Mouse (Mus musculus) heart, adult 8-10 months (tissue): Measurements from ENCODE around the gene Ndufs1. TPM values are rescaled to one million over a fixed set of nuclear protein-coding genes. Genes with fewer than 3 reads are reported as not detected.
"Not testable (repeated sequence)": the region's sequence is repeated elsewhere in the genome, so short reads cannot be mapped to it uniquely, and the experiment has no call there.

Experiments used
- DNase-seq: peaks from one replicate; pipeline ENCODE4 v3.0.0; 2022; ENCODE audit warnings: low spot score
- total RNA-seq, 4 experiments: library from RNA; stranded (reverse); gene quantifications; 2 replicates each; pipeline ENCODE4 v1.2.4; 2022

Gene Ndufs1
- 100 to 1,000 TPM; 786 to 841 (median 811) TPM for total RNA-seq

GRCm38 (mm10) chr1:63176604-63177421, at the start of gene Ndufs1, which contains the start of gene Eef1b2:
Gene Ndufs1 (minus strand): TSS chr1:63176833.
Gene Eef1b2 (plus strand): TSS chr1:63176825.
- DNase-seq: peak; percentile 99

- DNase-seq: no peak
These were observed 49.3 kb upstream of the Ndufs1 start for GRCm38 (mm10) chr1:63225890-63226289.

GRCm38 (mm10) chr1:63225009-63225408, 48.4 kb upstream of the Ndufs1 start:
- DNase-seq: no peak

GRCm38 (mm10) chr1:63219277-63219676, 42.6 kb upstream of the Ndufs1 start:
- DNase-seq: no peak

GRCm38 (mm10) chr1:63214631-63215030, 38.0 kb upstream of the Ndufs1 start:
- no peak for DNase-seq

- DNase-seq: no peak
These were observed 37.6 kb upstream of the Ndufs1 start, which contains the start of gene Gpr1 for GRCm38 (mm10) chr1:63214271-63214558. Gene Gpr1 (minus strand): TSS chr1:63214543.

GRCm38 (mm10) chr1:63213478-63214270, 37.0 kb upstream of the Ndufs1 start:
- DNase-seq: no peak

- DNase-seq: no peak
These were observed 33.4 kb upstream of the Ndufs1 start for GRCm38 (mm10) chr1:63209861-63210529.

- no peak for DNase-seq
These were observed 31.0 kb upstream of the Ndufs1 start for GRCm38 (mm10) chr1:63207607-63208006.

GRCm38 (mm10) chr1:63204660-63205394, 28.2 kb upstream of the Ndufs1 start:
- DNase-seq: no peak

GRCm38 (mm10) chr1:63203950-63204659, 27.5 kb upstream of the Ndufs1 start:
- DNase-seq: no peak

- DNase-seq: no peak
These were observed 26.8 kb upstream of the Ndufs1 start for GRCm38 (mm10) chr1:63203471-63203870.

GRCm38 (mm10) chr1:63201672-63202071, 25.0 kb upstream of the Ndufs1 start:
- no peak for DNase-seq

GRCm38 (mm10) chr1:63200322-63200721, 23.7 kb upstream of the Ndufs1 start:
- DNase-seq: no peak

GRCm38 (mm10) chr1:63199387-63199786, 22.8 kb upstream of the Ndufs1 start:
- no peak for DNase-seq

- no peak for DNase-seq
These were observed 19.3 kb upstream of the Ndufs1 start for GRCm38 (mm10) chr1:63195848-63196512.

- DNase-seq: no peak
These were observed 15.9 kb upstream of the Ndufs1 start for GRCm38 (mm10) chr1:63192306-63193065.

- DNase-seq: no peak
These were observed 14.2 kb upstream of the Ndufs1 start for GRCm38 (mm10) chr1:63190851-63191250.

- DNase-seq: no peak
These were observed 11.9 kb upstream of the Ndufs1 start for GRCm38 (mm10) chr1:63188536-63188935.

- DNase-seq: not testable (repeated sequence)
These were observed 8.8 kb upstream of the Ndufs1 start for GRCm38 (mm10) chr1:63185430-63185829.
